8 mouse cellular contexts compared by ENCODE assay signal in the genomic region with DNA sequence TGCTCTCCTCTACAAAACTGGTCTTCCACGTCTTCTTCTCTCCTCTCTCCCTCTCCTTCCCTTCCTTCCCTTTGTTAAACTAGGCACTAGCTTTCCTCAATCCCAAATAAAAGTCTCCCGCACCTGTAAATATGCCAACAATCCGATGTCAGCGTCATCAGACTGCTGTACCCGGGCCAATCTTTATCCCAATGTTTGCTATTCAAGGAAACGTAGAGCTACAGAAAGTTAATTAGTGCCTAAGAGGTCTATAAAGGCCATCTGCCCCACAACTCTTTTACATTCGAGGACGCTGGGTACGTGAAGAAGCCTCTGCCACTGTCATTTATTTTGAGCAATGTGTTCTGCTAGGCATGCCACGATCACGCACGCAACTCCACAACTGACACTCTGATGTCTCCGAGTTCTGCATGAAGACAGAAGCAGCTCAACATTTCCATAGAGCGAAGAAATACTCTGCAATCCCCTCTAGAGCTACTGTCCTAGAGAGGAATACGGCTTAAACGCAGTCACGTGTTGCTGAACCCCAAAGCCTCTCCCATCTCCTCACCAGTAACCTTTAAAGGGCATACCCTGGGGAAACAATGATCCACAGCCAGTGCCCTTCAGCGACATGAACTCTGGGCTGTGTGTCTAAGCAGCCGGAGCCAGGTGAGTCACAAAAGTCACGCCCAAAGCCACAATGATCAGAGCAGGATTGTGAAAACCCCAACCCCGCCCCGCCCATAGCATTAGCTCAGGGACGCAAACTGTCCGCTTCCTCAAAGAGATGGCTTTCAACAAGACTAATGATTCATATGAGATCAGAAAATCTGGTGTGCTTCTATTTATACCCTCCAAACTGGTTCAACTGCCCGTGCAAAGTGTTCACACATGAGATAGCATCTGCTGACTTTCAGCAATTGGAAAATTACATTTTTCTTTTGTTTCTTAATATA.
DNase-seq lines count a peak whose midpoint lies in the region; ATAC-seq and TF ChIP-seq lines count a peak whose summit lies in the region.

No protein-coding gene starts in this region.

- peak; percentile 97 for ATAC-seq in liver, postnatal 0 days
- ATAC-seq in forebrain, embryonic 14.5 days = no peak

- DNase-seq in thymus, postnatal 14 days = peak; percentile 36
- DNase-seq in thymus, adult 18-20 months = no peak
- peak; percentile 22 for DNase-seq in adrenal gland, postnatal 25 days
- DNase-seq in liver, postnatal 0 days = peak; percentile 77
- peak; percentile 29 for DNase-seq in urinary bladder, postnatal 25 days (ENCODE audit: low spot score)
- no peak for DNase-seq in left cerebral cortex, adult 9 months (ENCODE audit: low spot score in 2 of 2)
- no peak for DNase-seq in frontal cortex, adult 2 months (ENCODE audit: extremely low spot score in 1 of 2, low spot score in 1 of 2)
- no peak for DNase-seq in forebrain, embryonic 14.5 days (ENCODE audit: low spot score)

- no peaks in the 10 kb centered on the region for H3K9me3 ChIP-seq in liver, postnatal 0 days (ENCODE audit: low read length)
- H3K9me3 ChIP-seq in forebrain, embryonic 14.5 days (replicated peaks; ENCODE audit: control insufficient read depth, low read length) = no peaks in the 10 kb centered on the region

- no peak for TF ChIP-seq CTCF in liver, postnatal 0 days (IDR thresholded peaks at IDR 0.05; ENCODE audit: low read depth)

- H3K4me1 ChIP-seq in liver, postnatal 0 days (ENCODE audit: insufficient read depth) = peaks cover 5% of the 10 kb centered on the region; the same call in 1 of the 2 replicates
- peaks cover 3% of the 10 kb centered on the region; the same call in 1 of the 2 replicates for H3K4me1 ChIP-seq in forebrain, embryonic 14.5 days (ENCODE audit: control insufficient read depth, insufficient read depth, low read length)

- H3K4me2 ChIP-seq in liver, postnatal 0 days (ENCODE audit: low read depth, low read length) = peak overlapping the region; percentile 56
- no peak overlapping the region for H3K4me2 ChIP-seq in forebrain, embryonic 14.5 days (ENCODE audit: low read length)

- H3K4me3 ChIP-seq in liver, postnatal 0 days (ENCODE audit: low read depth, low read length) = no peak overlapping the region
- no peak overlapping the region for H3K4me3 ChIP-seq in forebrain, embryonic 14.5 days (ENCODE audit: low read depth, low read length)

- TF ChIP-seq EP300 in liver, postnatal 0 days (IDR thresholded peaks at IDR 0.05; ENCODE audit: low read depth) = 0 out of 2 replicates have a peak, but pooled peaks have one; percentile 12

- H3K9ac ChIP-seq in liver, postnatal 0 days (replicated peaks) = no peak overlapping the region
- no peak overlapping the region for H3K9ac ChIP-seq in forebrain, embryonic 14.5 days (ENCODE audit: low read length)

- no peaks in the 10 kb centered on the region for H3K27me3 ChIP-seq in liver, postnatal 0 days (ENCODE audit: insufficient read depth, low read length)
- no peaks in the 10 kb centered on the region for H3K27me3 ChIP-seq in forebrain, embryonic 14.5 days (replicated peaks; ENCODE audit: control insufficient read depth, insufficient read depth, low read length)

- no peaks in the 10 kb centered on the region for H3K36me3 ChIP-seq in liver, postnatal 0 days (replicated peaks; ENCODE audit: insufficient read depth, low read length)
- H3K36me3 ChIP-seq in forebrain, embryonic 14.5 days (ENCODE audit: control insufficient read depth, insufficient read depth, low read length) = no peaks in the 10 kb centered on the region

- peak overlapping the region; percentile 73 for H3K27ac ChIP-seq in liver, postnatal 0 days (ENCODE audit: low read depth)
- no peak overlapping the region for H3K27ac ChIP-seq in forebrain, embryonic 14.5 days (ENCODE audit: low read depth, low read length)

- WGBS in liver, postnatal 0 days (ENCODE audit: insufficient replicate concordance) = 45% methylated on average over 25 of the region's 25 CpGs
- 78% methylated on average over 25 of the region's 25 CpGs for WGBS in forebrain, embryonic 14.5 days

Comparison
In these comparisons a context has a peak if more than half of its experiments do, and no peak if none do; other contexts are left out.
1. DNase-seq: peak in thymus, postnatal 14 days (single experiment), adrenal gland, postnatal 25 days (single experiment), liver, postnatal 0 days (single experiment) and urinary bladder, postnatal 25 days (single experiment); none in thymus, adult 18-20 months (0 of 2), left cerebral cortex, adult 9 months (0 of 2), frontal cortex, adult 2 months (0 of 2) and forebrain, embryonic 14.5 days (single experiment).